Mouse (Mus musculus) urinary bladder, postnatal 14 days (tissue): ENCODE measurements around the gene Mum1.
A peak's percentile ranks its signal among the peaks of the same experiment; 100 is the strongest.

Source experiments
- DNase-seq: peaks from one replicate; pipeline ENCODE4 v3.0.0; 2021; ENCODE audit warnings: low spot score

Mum1 gene

GRCm38 (mm10) chr10:80271186-80271843 lies 45.1 kb downstream of the Mum1 start:
- DNase-seq = no peak

- no peak for DNase-seq
Observed at GRCm38 (mm10) chr10:80271870-80272585, 45.8 kb downstream of the Mum1 start.

- DNase-seq = no peak
Observed at GRCm38 (mm10) chr10:80273847-80274246, 47.6 kb downstream of the Mum1 start.

GRCm38 (mm10) chr10:80276238-80276637 lies 50.0 kb downstream of the Mum1 start:
- no peak for DNase-seq

GRCm38 (mm10) chr10:80278390-80278789 lies 52.2 kb downstream of the Mum1 start:
- DNase-seq = no peak

GRCm38 (mm10) chr10:80279273-80279672 lies 53.0 kb downstream of the Mum1 start:
- no peak for DNase-seq

GRCm38 (mm10) chr10:80281304-80281703 lies 55.1 kb downstream of the Mum1 start:
- no peak for DNase-seq

- peak; percentile 60 for DNase-seq
Observed at GRCm38 (mm10) chr10:80281921-80282371, 55.7 kb downstream of the Mum1 start.

- peak; percentile 47 for DNase-seq
Observed at GRCm38 (mm10) chr10:80282481-80283441, 56.5 kb downstream of the Mum1 start.

- no peak for DNase-seq
Observed at GRCm38 (mm10) chr10:80285222-80286070, 59.2 kb downstream of the Mum1 start.

GRCm38 (mm10) chr10:80288097-80288496 lies 61.9 kb downstream of the Mum1 start:
- DNase-seq = no peak

- DNase-seq = no peak
Observed at GRCm38 (mm10) chr10:80288657-80289056, 62.4 kb downstream of the Mum1 start.

GRCm38 (mm10) chr10:80292251-80293146 lies 66.3 kb downstream of the Mum1 start, which contains the start of gene Rps15:
Gene Rps15 (plus strand): TSS chr10:80292453.
- DNase-seq = peak; percentile 96

GRCm38 (mm10) chr10:80293325-80293724 lies 67.1 kb downstream of the Mum1 start:
- DNase-seq = no peak
